Mouse (Mus musculus) lung, postnatal 14 days (tissue): ENCODE results near the gene Trim9.

Source experiments
- DNase-seq: peaks from one replicate; pipeline ENCODE4 v3.0.0; 2021

The Trim9 gene

DNA sequence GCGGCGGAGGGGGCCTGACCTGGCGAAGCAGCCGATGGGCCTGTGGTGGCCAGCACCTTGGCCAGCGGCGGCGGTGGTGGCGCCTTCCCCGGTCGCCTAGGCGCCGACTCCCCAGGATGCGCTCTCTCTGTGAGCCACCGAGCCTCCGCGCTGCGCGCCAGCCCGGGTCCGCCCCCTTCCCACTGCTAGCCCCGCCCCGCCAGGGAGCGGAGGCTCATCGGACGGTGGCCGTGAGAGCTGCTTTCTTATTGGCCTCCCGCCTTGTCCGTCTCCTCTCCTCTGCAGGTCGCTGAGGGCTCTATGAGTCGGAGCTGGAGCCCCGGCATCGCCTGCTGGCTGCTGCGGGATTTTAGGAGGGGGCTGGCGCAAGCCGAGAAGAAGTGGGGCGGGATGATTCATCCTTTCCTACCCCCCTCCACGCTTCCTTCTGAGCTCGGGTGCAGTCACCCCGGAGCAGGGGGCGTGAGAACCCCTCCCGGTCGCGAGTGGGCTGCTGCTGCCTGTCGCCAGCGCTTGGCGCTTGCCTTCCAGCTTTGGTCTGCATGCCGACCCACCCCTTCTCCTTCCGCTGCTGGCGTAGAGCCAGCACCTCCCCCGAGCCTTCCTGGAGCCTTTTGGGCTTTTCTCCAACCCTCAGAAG, at the start of gene Trim9:
Gene Trim9, minus strand, starts transcription at position 413 of the 640 bp plus-strand sequence.
- peak; percentile 94 for DNase-seq

- no peak for DNase-seq
These were observed 47.6 kb upstream of the Trim9 start for GRCm38 (mm10) chr12:70395061-70395460.

GRCm38 (mm10) chr12:70391236-70391635, 43.8 kb upstream of the Trim9 start:
- DNase-seq, result no peak

DNA sequence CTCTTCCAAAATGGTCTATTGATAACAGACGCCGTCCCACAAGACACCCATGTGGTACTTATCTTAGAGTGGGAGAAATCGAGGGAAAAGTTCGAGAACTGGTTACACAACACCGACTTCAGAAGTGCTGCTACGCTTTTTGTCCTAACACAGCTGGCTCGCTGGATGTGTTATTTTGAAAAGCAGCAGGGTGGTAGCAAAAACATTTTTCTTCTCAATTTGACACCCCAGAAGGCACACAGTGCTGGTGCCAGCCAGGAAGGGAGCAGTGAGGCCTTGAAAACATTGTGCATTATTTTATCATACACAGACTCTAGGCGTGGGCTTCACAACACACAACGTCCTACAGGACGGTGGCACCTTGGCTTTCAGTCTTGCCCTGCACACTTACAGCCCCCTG, 27.6 kb upstream of the Trim9 start:
- no peak for DNase-seq

GRCm38 (mm10) chr12:70372874-70373273, 25.5 kb upstream of the Trim9 start:
- no peak for DNase-seq

DNA sequence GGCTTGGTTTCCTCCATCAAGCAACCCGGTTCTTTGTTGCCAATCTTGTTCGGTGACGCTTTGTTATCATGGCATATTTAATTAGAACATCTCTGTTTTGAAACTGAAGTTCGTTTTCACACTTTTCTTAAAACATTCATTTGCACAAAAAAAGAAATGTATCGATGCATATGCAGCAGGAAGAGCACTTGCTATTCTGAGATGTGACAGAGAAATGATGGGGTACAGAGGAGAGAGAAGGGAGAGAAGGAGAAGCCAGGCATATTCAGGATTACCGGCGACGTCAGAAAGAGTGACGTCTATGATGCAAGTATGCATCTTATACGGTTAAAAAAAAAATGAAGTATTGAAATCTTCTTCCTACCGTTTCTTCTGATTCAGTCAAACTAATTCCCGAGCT, 21.9 kb upstream of the Trim9 start:
- no peak for DNase-seq

GRCm38 (mm10) chr12:70368820-70369219, 21.4 kb upstream of the Trim9 start:
- no peak for DNase-seq

- peak; percentile 17 for DNase-seq
These were observed 20.2 kb upstream of the Trim9 start for GRCm38 (mm10) chr12:70367326-70368248.

GRCm38 (mm10) chr12:70363016-70363415, 15.6 kb upstream of the Trim9 start:
- no peak for DNase-seq

DNA sequence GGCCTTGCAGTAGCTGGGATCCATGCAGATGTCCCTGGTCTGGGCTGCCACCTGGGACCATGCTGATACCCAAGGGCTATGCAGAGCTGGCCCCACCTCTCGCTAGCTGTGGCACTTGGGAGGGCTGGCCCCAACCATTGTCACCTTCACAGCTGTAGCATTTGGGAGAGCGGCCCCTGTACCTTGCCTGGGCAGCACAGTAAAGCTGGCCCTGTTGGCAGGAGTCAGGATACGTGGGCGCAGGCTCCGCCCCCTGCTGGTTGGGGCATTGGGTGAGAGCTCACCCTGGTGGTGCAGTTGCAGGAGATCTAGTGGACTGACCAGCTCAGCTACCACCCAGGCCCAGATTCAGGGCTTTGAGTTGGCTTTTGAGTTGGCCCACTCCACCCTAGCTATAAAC, 12.9 kb upstream of the Trim9 start:
- peak; percentile 19 for DNase-seq

DNA sequence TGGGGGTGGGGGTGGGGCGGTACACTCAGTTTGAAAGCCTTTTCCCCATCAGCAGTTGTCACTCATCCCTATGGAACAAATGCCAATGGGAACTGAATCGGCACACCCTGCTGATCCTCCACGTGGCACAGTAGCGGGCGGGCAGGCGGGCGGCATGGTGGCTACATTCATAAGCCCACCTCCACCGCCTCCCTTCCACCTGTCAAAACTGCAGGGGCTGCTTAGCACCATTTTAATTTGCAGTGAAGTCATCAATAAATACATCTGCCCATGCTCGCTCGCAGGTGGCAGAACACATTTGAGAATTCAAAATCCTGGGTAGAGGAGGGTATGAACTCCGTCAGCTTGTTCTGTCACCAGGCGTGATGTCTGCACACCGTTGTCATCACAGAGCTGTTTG, 12.0 kb upstream of the Trim9 start:
- DNase-seq, result no peak

- DNase-seq, result no peak
These were observed 7.5 kb upstream of the Trim9 start for GRCm38 (mm10) chr12:70354926-70355325.

DNA sequence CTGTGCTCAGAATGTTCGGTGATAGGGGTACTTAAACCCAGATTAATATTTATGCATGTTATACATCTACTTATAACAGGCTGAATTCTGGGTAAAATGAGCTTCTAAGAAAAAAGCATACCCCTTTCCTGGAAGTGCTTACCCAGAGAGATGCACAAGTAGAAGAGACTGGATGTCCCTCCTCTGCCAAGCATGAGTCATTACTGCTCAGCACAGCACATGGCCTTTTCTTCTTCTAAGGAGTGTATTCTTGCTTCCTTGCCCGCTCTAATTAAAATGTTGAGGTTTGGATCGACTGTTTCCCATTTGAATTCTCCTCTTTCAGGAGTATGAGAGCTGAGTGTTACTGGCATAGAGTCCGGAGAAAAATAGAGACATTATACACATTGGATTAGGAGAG, 3.1 kb upstream of the Trim9 start:
- DNase-seq, result no peak

DNA sequence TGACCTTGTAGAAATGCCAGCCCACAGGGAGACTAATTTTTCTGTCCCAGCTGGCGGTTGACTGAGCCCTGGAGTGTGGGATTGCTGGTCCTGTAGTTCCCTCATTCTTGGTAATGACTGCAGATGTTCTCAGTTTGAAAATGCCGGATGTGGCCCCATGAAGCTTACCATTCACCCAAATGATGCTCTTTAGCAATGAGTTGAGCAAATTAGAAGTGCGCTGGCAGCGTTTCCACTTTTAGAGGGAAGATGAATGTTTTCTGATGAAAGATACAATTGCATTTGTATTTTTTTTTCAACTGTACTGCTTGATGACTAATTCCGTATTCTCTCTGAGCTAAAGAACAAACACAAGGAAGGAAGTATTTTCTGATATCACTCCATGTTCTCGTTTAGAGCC, 2.4 kb upstream of the Trim9 start:
- DNase-seq, result no peak

DNA sequence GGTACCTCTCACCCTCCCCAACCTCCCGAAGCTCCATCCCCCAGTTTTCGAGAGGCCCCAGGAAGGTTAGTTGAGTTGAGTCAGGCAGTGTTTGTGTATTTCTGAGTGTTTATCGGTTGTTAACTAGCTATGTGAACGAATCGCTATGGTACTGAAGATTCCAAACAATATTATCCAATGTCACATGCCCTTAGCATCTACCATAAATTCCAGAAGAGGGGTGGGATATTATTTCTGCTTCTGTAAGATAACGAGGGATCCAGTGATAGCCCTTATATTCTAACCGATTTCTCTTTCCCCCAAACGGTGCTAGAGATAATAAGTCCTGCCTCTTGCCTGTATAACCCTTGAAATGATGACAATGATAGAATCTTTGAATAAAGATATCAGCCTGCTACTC, 612 bp upstream of the Trim9 start:
- DNase-seq, result no peak

- DNase-seq, result no peak
These were observed 1.0 kb downstream of the Trim9 start for GRCm38 (mm10) chr12:70346139-70347026.

DNA sequence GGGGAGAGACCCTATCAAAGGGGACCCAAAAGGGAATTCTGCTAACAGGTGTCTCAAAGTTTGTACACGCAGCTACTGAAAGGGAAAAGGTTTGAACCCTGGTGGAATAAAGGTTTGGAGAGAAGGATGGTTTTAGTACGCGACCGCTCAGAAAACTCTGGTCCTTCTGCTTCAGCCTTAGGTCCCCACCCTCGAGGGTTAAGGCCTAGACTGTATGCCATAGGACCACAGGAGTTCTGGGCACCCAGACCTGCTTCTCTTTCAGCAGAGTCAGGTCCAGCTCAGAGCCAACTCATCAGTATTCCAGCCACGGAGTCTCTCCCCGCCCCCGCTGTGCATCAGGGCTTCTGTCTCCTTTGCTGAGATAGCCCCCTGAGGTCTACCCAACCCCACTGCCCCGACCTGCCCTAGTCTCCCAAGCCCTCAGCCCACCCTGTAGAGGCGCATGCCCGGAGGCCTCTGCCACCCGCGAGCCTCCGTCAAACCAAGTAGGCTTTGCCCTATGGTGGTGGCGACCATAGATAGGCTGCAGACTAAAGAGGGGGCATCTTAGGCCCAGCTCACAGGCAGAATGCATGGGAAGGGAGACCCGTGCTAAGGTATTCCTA, 1.8 kb downstream of the Trim9 start:
- no peak for DNase-seq

GRCm38 (mm10) chr12:70335176-70335575, 12.2 kb downstream of the Trim9 start:
- DNase-seq, result no peak

DNA sequence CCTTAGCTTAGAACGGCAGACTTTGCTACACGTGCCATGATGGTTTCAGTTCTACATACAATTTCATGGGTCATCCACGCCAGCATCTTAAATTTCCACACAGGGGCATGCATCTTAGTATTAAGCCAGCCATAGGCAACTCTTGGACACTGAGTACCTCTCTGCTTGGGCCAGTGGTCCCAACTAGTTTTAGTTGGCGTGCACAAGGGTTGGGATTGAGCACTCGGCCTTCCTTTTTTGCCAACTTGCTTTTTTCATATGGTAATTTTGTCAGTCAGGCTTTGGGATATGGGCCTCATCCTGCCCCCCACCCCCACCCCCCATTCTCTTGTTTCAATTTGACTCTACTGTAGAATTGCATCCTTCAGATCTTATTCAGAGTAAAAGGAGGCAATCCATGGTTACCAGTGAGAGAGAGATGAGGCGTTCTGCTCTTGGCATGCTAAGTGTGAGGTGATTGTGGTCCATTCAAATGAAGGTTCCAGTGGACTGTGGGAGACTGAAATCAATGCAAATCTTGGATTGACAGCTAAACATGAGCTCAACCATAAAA, 14.1 kb downstream of the Trim9 start:
- DNase-seq, result no peak

DNA sequence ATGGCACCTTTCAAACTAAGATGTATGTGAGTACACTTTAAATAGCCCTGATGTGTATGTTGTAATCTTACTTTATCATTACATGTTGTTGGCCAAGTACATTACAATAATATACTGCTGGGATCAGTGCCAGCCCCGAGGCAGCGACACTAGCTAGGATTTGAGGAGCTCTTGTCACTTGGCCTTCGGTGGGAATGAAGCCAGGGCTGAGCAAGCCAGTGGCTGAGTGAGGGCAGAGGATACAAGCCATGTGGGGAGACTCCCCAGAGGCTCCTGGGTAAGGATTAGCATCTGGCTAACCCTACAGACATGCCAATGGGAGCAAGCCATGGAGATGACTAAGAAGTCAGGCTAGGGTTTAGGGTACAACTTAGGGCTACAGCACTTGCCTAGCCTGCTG, 18.4 kb downstream of the Trim9 start:
- no peak for DNase-seq

DNA sequence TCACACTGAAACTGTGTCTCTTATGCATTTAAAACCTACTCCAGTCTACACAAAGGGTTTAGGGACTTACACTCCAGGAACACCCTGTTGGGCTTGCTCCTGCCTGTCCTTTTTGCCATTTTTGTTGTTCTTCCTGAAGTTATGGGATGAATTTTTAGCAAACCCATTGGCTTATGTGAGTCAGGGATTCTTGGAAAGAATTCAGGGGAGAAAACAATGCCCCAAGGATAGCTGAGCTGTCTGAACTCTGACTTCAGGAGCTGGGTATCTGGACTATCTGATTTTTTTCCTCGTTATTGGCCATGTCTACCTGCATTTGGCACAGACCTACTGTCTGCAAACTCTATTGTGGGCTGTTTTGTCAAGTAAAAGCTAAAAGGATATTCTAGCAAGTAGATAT, 20.5 kb downstream of the Trim9 start:
- no peak for DNase-seq

DNA sequence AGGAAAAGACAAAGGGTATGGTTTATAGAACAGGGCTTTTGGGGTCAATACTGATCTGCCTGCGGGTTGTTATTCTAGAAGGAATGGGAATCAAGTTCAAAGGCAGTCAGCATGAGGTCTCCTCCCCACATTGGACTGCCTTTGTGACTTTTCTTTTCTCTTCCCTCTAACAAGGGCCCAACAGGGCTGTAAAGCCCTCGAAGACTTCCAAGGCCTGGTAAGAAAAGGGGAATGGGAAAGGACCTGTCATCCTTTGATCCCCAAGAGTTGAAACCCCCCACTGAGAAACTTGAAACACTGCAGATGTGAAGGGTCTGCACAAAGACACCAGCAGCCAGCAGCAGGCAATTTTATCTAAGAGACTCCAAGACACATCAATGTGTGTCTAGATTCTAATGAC, 21.0 kb downstream of the Trim9 start:
- no peak for DNase-seq

- no peak for DNase-seq
These were observed 21.6 kb downstream of the Trim9 start for GRCm38 (mm10) chr12:70325826-70326225.
